Mouse (Mus musculus): ENCODE measurements around the gene Psmg3. TPM values are rescaled to one million over a fixed set of nuclear protein-coding genes. Genes with fewer than 3 reads are reported as not detected.

Gene Psmg3
- 91.9 and 95.0 TPM in 2 replicates for polyA plus RNA-seq (2016; fragmentation: Nextera tagmentation; extraction: Ambion mirVana)

- Histone ChIP-seq H3K27me3 (replicated peaks; ENCODE audit: low read depth, poor library complexity, severe bottlenecking) (no peaks in the 10 kb centered on the region), H3K9me3 (no peaks in the 10 kb centered on the region), H3K27ac (replicated peaks) (peak within 1 kb of the TSS; percentile 88), H3K4me3 (peak within 1 kb of the TSS; percentile 73), H3K36me3 (replicated peaks) (peaks cover 32% of the 10 kb centered on the region), H3K4me1 (peaks cover 15% of the 10 kb centered on the region)
- under 1% methylated on average over 43 of the region's 43 CpGs for WGBS
- peak; percentile 92 for DNase-seq (ENCODE audit: low spot score)
These were observed at the start of gene Psmg3, which contains the start of gene Gm26938 for GRCm38 (mm10) chr5:139826357-139827055. TSS of gene Psmg3 (minus strand) at chr5:139826885. TSS of gene Gm26938 (minus strand) at chr5:139826407.

DNA sequence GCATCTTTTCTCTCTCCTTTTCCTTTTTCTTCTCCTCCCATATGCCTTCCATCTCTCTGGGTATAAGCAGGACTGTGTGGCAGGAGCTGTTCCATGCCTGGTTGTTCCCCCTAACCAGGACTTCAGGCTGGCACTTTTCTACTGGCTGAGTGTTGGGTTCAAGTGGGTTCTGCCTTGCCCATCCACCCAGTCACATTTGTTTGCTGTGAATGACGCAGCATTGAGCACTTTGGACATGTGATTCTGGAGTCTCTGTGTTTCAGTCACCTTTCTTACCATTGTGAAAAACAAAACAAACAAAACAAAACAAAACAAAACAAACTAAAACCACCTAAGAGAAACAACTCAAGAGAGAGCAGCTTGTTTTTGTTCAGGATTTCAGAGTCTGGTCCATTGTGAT is 44.8 kb upstream of the Psmg3 start:
- no peak for DNase-seq (ENCODE audit: low spot score)

GRCm38 (mm10) chr5:139870886-139871285 is 44.2 kb upstream of the Psmg3 start:
- Histone ChIP-seq H3K4me3 (no peak overlapping the region), H3K4me1 (peaks cover 11% of the 10 kb centered on the region; the same call in 1 of the 2 replicates), H3K27me3 (replicated peaks; ENCODE audit: low read depth, poor library complexity, severe bottlenecking) (no peaks in the 10 kb centered on the region; the same call in 1 of the 2 replicates), H3K27ac (replicated peaks) (no peak overlapping the region), H3K9me3 (no peaks in the 10 kb centered on the region), H3K36me3 (replicated peaks) (no peaks in the 10 kb centered on the region)
- 14% methylated on average over 4 of the region's 4 CpGs for WGBS
- DNase-seq (ENCODE audit: low spot score) = no peak

More for the DNA sequence above, 44.8 kb upstream of the Psmg3 start:
- H3K36me3 ChIP-seq (replicated peaks) = no peaks in the 10 kb centered on the region
- H3K27me3 ChIP-seq (replicated peaks; ENCODE audit: low read depth, poor library complexity, severe bottlenecking) = no peaks in the 10 kb centered on the region; the same call in 1 of the 2 replicates
- H3K27ac ChIP-seq (replicated peaks) = no peak overlapping the region
- 85% methylated on average over 1 of the region's 1 CpGs for WGBS
- no peak overlapping the region for H3K4me3 ChIP-seq
- no peaks in the 10 kb centered on the region for H3K9me3 ChIP-seq
- H3K4me1 ChIP-seq = peaks cover 11% of the 10 kb centered on the region; the same call in 1 of the 2 replicates

DNA sequence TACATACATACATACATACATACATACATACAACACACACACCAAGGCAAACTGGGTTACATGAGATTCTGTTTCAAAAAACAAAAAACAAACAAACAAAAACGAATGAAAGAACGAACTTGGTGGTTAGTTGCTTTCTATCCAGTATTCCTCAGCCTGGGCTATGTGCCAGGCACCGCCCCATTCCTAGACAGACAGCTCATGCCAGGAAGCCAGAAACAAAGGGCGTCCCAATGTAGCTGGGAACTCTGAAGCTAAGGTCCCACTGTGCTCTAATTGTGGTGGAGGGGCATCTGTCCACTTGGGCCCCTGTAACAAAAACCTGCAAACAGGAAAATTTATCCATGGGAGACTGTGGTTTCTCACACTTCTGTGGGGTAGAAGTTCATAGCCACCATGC is 36.1 kb upstream of the Psmg3 start:
- no peaks in the 10 kb centered on the region for H3K9me3 ChIP-seq
- H3K36me3 ChIP-seq (replicated peaks) = no peaks in the 10 kb centered on the region
- no peak for DNase-seq (ENCODE audit: low spot score)
- H3K27me3 ChIP-seq (replicated peaks; ENCODE audit: low read depth, poor library complexity, severe bottlenecking) = 0 out of 2 replicates have a peak, but pooled peaks cover 9% of the 10 kb centered on the region
- H3K27ac ChIP-seq (replicated peaks) = no peak overlapping the region
- 73% methylated on average over 4 of the region's 4 CpGs for WGBS
- H3K4me3 ChIP-seq = no peak overlapping the region
- peaks cover 10% of the 10 kb centered on the region for H3K4me1 ChIP-seq

DNA sequence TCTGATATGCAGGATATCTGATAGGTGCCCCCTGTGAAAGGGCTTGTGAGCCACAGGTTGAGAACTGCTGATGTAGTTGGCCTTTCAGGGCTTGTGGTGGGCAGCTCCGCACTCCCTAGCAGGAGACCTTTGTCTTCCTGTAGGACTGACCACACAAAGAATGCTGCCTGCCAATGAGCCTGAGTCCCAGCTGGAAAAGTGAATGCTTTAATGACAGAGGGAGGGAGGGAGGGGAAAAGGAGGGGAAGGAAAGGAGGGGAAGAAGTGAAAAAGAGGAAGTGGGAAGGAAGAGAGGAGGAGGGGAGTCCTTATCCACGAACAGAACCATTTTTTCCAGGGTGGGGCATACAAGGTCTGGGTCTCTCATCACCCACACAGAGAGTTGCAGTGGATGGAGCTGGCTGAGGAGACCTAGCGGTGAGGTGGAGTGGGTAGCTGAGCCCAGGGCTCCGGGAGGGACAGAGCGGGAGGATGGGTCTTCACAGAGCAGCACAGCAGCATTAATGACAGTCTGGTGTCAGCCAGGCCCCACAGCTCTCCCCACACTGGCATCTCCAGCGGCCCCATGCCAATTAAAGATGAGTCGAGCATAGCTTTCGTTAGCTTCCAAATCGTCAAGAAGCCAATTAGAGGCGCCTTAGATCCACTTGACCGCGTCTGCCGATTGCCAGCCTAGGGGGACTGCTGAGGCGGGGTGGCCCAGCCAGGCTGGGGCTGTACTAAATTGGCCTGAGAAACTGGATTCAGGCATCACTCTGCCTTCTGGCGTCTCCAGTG is 33.8 kb upstream of the Psmg3 start:
- Histone ChIP-seq H3K27me3 (replicated peaks; ENCODE audit: low read depth, poor library complexity, severe bottlenecking) (0 out of 2 replicates have a peak, but pooled peaks cover 9% of the 10 kb centered on the region), H3K9me3 (no peaks in the 10 kb centered on the region), H3K4me3 (no peak overlapping the region), H3K36me3 (replicated peaks) (no peaks in the 10 kb centered on the region), H3K27ac (replicated peaks) (no peak overlapping the region), H3K4me1 (peaks cover 10% of the 10 kb centered on the region)
- 27% methylated on average over 15 of the region's 15 CpGs for WGBS
- DNase-seq (ENCODE audit: low spot score) = no peak

- no peak overlapping the region for H3K27ac ChIP-seq (replicated peaks)
- 87% methylated on average over 12 of the region's 12 CpGs for WGBS
- no peak overlapping the region for H3K4me3 ChIP-seq
- no peaks in the 10 kb centered on the region for H3K36me3 ChIP-seq (replicated peaks)
- DNase-seq (ENCODE audit: low spot score) = no peak
- H3K9me3 ChIP-seq = peaks cover 5% of the 10 kb centered on the region; the same call in 1 of the 2 replicates
- H3K27me3 ChIP-seq (replicated peaks; ENCODE audit: low read depth, poor library complexity, severe bottlenecking) = no peaks in the 10 kb centered on the region; the same call in 1 of the 2 replicates
- H3K4me1 ChIP-seq = peaks cover 10% of the 10 kb centered on the region; the same call in 1 of the 2 replicates
These were observed 23.1 kb upstream of the Psmg3 start for GRCm38 (mm10) chr5:139849626-139850320.

DNA sequence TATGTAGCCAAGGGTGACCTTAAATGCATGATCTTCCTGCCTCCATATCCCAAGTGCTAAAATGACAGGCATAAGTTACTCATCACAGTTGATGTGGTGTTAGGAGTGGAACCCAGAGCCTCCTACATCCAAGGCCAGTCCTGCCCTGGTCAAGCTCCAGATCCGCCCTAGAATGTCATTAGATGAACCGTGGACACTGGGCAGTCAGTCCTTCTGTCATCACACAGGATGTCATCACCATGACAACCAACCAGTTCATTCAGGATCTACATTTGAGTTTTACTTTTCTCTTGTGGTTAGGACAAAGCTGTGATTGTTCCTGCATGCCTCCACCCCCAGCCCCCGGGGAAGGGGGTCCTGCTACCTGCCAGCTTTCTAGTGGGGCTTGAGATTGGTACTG is 12.5 kb upstream of the Psmg3 start:
- Histone ChIP-seq H3K27ac (replicated peaks) (no peak overlapping the region), H3K27me3 (replicated peaks; ENCODE audit: low read depth, poor library complexity, severe bottlenecking) (0 out of 2 replicates have a peak, but pooled peaks cover 5% of the 10 kb centered on the region), H3K4me1 (peaks cover 6% of the 10 kb centered on the region), H3K9me3 (0 out of 2 replicates have a peak, but pooled peaks cover 1% of the 10 kb centered on the region), H3K36me3 (replicated peaks) (no peaks in the 10 kb centered on the region), H3K4me3 (no peak overlapping the region)
- 18% methylated on average over 3 of the region's 3 CpGs for WGBS
- DNase-seq (ENCODE audit: low spot score) = peak; percentile 34

- Histone ChIP-seq H3K4me3 (no peak overlapping the region), H3K36me3 (replicated peaks) (no peaks in the 10 kb centered on the region), H3K27ac (replicated peaks) (no peak overlapping the region), H3K4me1 (peaks cover 6% of the 10 kb centered on the region), H3K27me3 (replicated peaks; ENCODE audit: low read depth, poor library complexity, severe bottlenecking) (0 out of 2 replicates have a peak, but pooled peaks cover 5% of the 10 kb centered on the region), H3K9me3 (no peaks in the 10 kb centered on the region)
- DNase-seq (ENCODE audit: low spot score) = peak; percentile 82
- WGBS = 16% methylated on average over 2 of the region's 2 CpGs
These were observed 11.8 kb upstream of the Psmg3 start for GRCm38 (mm10) chr5:139838476-139838892.

GRCm38 (mm10) chr5:139835706-139836105 is 9.0 kb upstream of the Psmg3 start:
- H3K36me3 ChIP-seq (replicated peaks) = no peaks in the 10 kb centered on the region
- no peaks in the 10 kb centered on the region for H3K27me3 ChIP-seq (replicated peaks; ENCODE audit: low read depth, poor library complexity, severe bottlenecking)
- 87% methylated on average over 7 of the region's 7 CpGs for WGBS
- H3K4me3 ChIP-seq = no peak overlapping the region
- peaks cover 6% of the 10 kb centered on the region for H3K4me1 ChIP-seq
- H3K9me3 ChIP-seq = no peaks in the 10 kb centered on the region
- DNase-seq (ENCODE audit: low spot score) = no peak
- no peak overlapping the region for H3K27ac ChIP-seq (replicated peaks)

- no peak overlapping the region for H3K4me3 ChIP-seq
- no peaks in the 10 kb centered on the region for H3K36me3 ChIP-seq (replicated peaks)
- 83% methylated on average over 7 of the region's 7 CpGs for WGBS
- no peak for DNase-seq (ENCODE audit: low spot score)
- no peaks in the 10 kb centered on the region for H3K9me3 ChIP-seq
- no peak overlapping the region for H3K27ac ChIP-seq (replicated peaks)
- H3K27me3 ChIP-seq (replicated peaks; ENCODE audit: low read depth, poor library complexity, severe bottlenecking) = no peaks in the 10 kb centered on the region
- H3K4me1 ChIP-seq = 0 out of 2 replicates have a peak, but pooled peaks cover 1% of the 10 kb centered on the region
These were observed 5.4 kb upstream of the Psmg3 start for GRCm38 (mm10) chr5:139832125-139832524.

GRCm38 (mm10) chr5:139830734-139831133 is 4.0 kb upstream of the Psmg3 start:
- H3K4me1 ChIP-seq = peaks cover 8% of the 10 kb centered on the region
- H3K9me3 ChIP-seq = no peaks in the 10 kb centered on the region
- no peaks in the 10 kb centered on the region for H3K27me3 ChIP-seq (replicated peaks; ENCODE audit: low read depth, poor library complexity, severe bottlenecking)
- 87% methylated on average over 3 of the region's 3 CpGs for WGBS
- DNase-seq (ENCODE audit: low spot score) = no peak
- no peak overlapping the region for H3K4me3 ChIP-seq
- no peak overlapping the region for H3K27ac ChIP-seq (replicated peaks)
- H3K36me3 ChIP-seq (replicated peaks) = no peaks in the 10 kb centered on the region

- no peaks in the 10 kb centered on the region for H3K27me3 ChIP-seq (replicated peaks; ENCODE audit: low read depth, poor library complexity, severe bottlenecking)
These were observed 2.7 kb upstream of the Psmg3 start for GRCm38 (mm10) chr5:139829384-139829783.

More at GRCm38 (mm10) chr5:139829384-139829783, 2.7 kb upstream of the Psmg3 start:
- Histone ChIP-seq H3K36me3 (replicated peaks) (peaks cover 4% of the 10 kb centered on the region), H3K27ac (replicated peaks) (no peak overlapping the region), H3K9me3 (no peaks in the 10 kb centered on the region), H3K4me3 (no peak overlapping the region), H3K4me1 (peaks cover 15% of the 10 kb centered on the region)
- WGBS = 85% methylated on average over 13 of the region's 13 CpGs
- no peak for DNase-seq (ENCODE audit: low spot score)

Measured in embryonic facial prominence, embryonic 10.5 days (tissue).